Mouse (Mus musculus) hindbrain, postnatal 0 days (tissue): ENCODE results near the gene Metap2. TPM values are rescaled to one million over a fixed set of nuclear protein-coding genes. Genes with fewer than 3 reads are reported as not detected.

Source experiments
- polyA plus RNA-seq: library from polyadenylated mRNA; unstranded; fragments of >200 nt; fragmentation: Nextera tagmentation; extraction: Ambion mirVana; gene quantifications from 2 replicates; pipeline ENCODE4 v1.2.1, GENCODE M21; 2015
- total RNA-seq: library from RNA; depleted of rRNA; stranded (reverse); fragments of >200 nt; gene quantifications from 2 replicates; pipeline ENCODE4 v1.2.3, GENCODE M21; 2014; rRNA removed

Gene Metap2
- total and polyA plus RNA-seq, 2 experiments from 2014 or later, result 50.7 to 158 TPM

Other genes with a start within 250 kb of the Metap2 start
- gene Usp44, start 65.5 kb downstream of the Metap2 start, total RNA-seq, result 0.22 and 0.26 TPM in 2 replicates
- gene Usp44, start 65.5 kb downstream of the Metap2 start, polyA plus RNA-seq, result 0.39 and 0.43 TPM in 2 replicates
- 38.6 and 51.6 TPM in 2 replicates for gene Vezt, start 138.7 kb upstream of the Metap2 start, total RNA-seq
- gene Vezt, start 138.7 kb upstream of the Metap2 start, polyA plus RNA-seq, result 33.3 and 34.4 TPM in 2 replicates
- 4.7 and 5.2 TPM in 2 replicates for gene Fgd6, start 138.9 kb upstream of the Metap2 start, total RNA-seq
- 1.9 and 2.0 TPM in 2 replicates for gene Fgd6, start 138.9 kb upstream of the Metap2 start, polyA plus RNA-seq